Mouse (Mus musculus): ENCODE measurements around the gene Dmrt2.

The Dmrt2 gene

GRCm38 (mm10) chr19:25675866-25676440 is 3.7 kb downstream of the Dmrt2 start:
- DNase-seq (ENCODE audit: low spot score in 2 of 2), result no peak

GRCm38 (mm10) chr19:25698850-25699249 is 26.6 kb downstream of the Dmrt2 start:
- DNase-seq (ENCODE audit: low spot score in 2 of 2), result no peak

- no peak for DNase-seq (ENCODE audit: low spot score in 2 of 2)
Observed at GRCm38 (mm10) chr19:25713382-25713781, 41.2 kb downstream of the Dmrt2 start.

GRCm38 (mm10) chr19:25714927-25715326 is 42.7 kb downstream of the Dmrt2 start:
- no peak for DNase-seq (ENCODE audit: low spot score in 2 of 2)

GRCm38 (mm10) chr19:25722616-25723015 is 50.4 kb downstream of the Dmrt2 start:
- no peak for DNase-seq (ENCODE audit: low spot score in 2 of 2)

Measured in spleen, postnatal 36 days (tissue).